Mouse (Mus musculus): ENCODE results near the gene Fabp6.

Gene Fabp6

GRCm38 (mm10) chr11:43601440-43601839 lies at the start of gene Fabp6:
Gene Fabp6, minus strand, starts transcription at chr11:43601540.
- DNase-seq (ENCODE audit: low read depth) = no peak

DNA sequence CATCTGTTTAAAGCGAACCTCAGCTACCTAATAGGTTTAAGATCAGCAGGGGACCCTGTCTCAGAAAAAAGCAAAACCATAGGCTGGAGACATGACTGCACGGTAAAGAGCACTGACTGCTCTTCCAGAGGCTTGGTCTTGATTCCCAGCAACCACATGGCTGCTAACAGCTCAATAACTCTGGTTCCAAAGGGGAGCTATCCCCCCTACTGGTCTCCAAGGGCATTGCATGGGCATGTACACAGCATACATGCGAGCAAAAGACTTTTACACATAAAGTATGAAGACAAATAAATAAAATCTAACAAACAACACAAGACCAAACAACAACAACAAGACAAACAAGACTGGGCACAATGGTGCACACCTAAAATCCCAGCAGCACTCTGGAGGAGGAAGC lies 43.9 kb upstream of the Fabp6 start:
- DNase-seq (ENCODE audit: low read depth) = peak; percentile 18

- DNase-seq (ENCODE audit: low read depth) = peak; percentile 90
Observed at GRCm38 (mm10) chr11:43643180-43643591, 41.8 kb upstream of the Fabp6 start.

- no peak for DNase-seq (ENCODE audit: low read depth)
Observed at GRCm38 (mm10) chr11:43638486-43638885, 37.1 kb upstream of the Fabp6 start.

DNA sequence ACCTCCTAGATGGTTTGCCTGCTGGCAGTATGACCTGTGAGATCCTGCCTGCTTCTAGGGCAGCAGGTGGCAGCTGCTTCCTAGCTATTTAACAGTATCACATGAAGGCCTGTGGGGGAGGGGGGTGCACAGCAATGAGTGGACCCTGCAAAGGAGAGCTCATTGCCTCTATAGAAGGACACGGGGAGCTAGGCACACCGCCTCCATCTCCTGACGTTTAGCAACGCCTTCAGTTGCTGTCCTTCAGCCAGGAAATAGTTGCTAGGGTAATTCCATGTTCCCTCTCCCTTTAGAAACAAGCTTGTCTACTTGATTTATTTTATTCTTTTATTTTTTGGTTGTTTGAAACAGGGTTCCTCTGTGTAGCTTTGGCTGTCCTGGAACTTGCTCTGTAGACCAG lies 35.4 kb upstream of the Fabp6 start:
- no peak for DNase-seq (ENCODE audit: low read depth)

DNA sequence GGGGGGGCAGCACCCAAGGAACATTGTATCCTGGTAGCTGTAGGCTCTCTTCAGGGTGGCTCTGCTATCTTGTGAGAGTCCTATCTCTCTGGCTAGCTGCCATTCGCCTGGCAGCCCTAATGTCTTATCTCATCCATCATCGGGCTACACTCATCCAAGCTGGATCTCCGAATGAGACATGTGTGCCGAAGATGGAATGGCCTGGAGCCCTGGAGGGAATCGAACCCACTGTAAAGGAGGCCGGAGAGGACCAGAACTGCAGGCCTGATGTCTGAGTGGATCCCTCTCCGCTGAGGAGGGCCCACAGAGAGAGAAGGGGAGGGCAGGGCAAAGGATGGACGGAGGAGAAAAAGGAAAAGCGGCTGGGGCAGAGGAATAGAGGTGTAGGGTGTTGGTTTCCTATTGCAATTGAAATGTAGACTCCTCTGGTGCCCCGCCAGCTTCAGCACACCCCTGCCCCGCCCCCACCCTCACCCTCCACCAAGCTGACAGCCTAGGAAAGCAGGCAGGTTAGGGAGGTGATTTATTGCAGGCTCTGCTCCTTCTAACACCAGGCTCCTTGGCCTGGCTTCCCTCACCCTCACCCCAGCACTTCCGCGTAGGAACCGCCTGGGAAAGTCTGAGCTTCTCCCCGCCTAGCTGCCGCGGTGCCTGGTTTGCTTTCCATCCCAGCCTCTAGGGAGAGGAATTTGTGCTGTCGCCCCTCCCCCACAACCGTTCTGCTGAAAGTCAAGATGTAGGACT lies 32.5 kb upstream of the Fabp6 start:
- DNase-seq (ENCODE audit: low read depth) = peak; percentile 15

DNA sequence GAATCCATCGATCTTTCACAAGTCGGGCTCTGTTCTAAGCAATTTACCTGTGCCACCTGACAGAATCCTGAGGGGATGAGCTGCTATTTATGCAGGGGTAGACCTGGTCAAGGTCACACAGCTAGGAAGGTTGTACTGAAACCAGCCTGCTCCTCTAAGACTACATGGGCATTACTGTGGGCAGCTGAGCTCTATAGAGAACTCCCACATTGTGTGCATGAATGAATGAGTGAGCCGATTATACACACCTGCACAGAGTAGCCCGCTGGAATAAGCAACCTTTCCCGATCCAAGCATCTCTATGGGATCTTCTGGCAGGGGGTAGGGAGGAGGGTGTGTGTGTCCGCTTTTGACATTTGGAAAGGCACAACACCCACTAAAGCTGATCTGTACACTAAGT lies 31.8 kb upstream of the Fabp6 start:
- no peak for DNase-seq (ENCODE audit: low read depth)

- no peak for DNase-seq (ENCODE audit: low read depth)
Observed at GRCm38 (mm10) chr11:43632566-43632965, 31.2 kb upstream of the Fabp6 start.

GRCm38 (mm10) chr11:43631645-43632044 lies 30.3 kb upstream of the Fabp6 start:
- no peak for DNase-seq (ENCODE audit: low read depth)

GRCm38 (mm10) chr11:43626927-43627645 lies 25.7 kb upstream of the Fabp6 start:
- no peak for DNase-seq (ENCODE audit: low read depth)

GRCm38 (mm10) chr11:43626300-43626926 lies 25.1 kb upstream of the Fabp6 start:
- no peak for DNase-seq (ENCODE audit: low read depth)

- DNase-seq (ENCODE audit: low read depth) = peak; percentile 54
Observed at GRCm38 (mm10) chr11:43624341-43624740, 23.0 kb upstream of the Fabp6 start.

DNA sequence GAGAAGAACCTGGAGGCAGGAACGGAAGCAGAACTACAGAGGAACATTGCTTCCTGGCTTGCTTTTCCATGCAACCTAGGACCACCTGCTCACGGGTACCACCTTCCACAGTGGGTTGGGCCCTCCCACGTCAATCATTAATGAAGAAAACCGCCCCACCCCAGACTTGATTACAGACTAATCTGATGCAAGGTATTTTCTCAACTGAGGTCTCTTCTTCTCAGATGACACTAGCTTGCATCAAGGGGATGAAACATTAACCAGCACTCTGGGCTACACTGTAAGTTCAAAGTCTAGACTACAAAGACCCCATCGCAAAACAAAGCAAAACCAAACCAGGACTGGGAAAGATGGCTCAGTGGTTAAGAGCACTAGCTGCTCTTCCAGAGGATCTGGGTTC lies 20.4 kb upstream of the Fabp6 start:
- no peak for DNase-seq (ENCODE audit: low read depth)

DNA sequence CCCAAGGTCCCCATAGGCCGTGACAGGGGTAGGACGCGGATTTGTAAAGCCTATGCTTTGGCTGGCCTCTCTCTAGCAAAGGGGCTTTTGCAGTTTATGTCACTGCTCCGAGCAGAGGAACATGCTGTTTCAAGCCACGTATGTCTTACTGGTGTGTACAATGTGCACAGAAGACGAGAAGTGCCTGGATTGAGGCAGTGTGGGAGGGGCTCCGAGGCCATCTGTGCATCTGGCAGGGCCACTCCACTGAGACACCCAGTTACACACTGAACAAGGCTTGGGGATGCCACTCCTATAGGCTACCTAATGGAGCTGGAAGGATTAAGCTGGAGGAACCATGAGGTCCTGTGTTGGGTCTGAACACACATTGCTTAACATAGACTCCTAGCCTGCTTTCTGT lies 17.1 kb upstream of the Fabp6 start:
- no peak for DNase-seq (ENCODE audit: low read depth)

GRCm38 (mm10) chr11:43617924-43618323 lies 16.6 kb upstream of the Fabp6 start:
- no peak for DNase-seq (ENCODE audit: low read depth)

DNA sequence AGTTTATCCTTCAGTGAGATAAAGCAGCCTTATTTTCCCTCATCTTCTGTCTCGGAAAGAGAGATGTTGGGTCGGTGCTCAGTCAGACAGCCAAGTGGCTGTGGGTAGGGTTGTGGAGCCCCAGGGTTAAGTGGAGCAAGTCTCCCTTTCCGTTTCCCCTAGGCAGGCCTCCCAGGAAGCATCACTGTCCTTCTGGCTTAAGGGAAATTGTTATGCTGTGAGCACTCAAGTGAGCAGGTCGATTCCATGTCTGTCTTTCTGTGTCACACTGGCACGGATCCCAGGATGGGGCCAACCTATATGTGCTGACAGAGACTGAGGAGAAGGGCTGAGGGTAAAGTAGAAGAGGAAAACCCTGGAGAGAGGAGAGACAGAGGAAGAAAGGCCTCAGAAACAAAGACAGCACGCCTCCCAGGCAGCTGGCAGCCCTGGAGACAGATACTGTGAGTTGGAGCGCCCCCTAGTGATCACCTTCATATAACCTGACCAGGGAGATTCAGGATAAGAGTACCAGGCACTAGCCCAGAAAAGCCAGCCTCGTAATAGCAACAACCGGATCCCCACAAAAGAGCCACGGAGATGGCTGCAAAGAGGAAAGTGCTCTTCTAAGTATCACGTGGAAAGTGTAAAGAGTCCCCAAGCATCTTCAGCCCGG lies 11.6 kb upstream of the Fabp6 start:
- peak; percentile 91 for DNase-seq (ENCODE audit: low read depth)

- DNase-seq (ENCODE audit: low read depth) = no peak
Observed at GRCm38 (mm10) chr11:43610662-43611033, 9.3 kb upstream of the Fabp6 start.

GRCm38 (mm10) chr11:43610006-43610661 lies 8.8 kb upstream of the Fabp6 start:
- DNase-seq (ENCODE audit: low read depth) = no peak

DNA sequence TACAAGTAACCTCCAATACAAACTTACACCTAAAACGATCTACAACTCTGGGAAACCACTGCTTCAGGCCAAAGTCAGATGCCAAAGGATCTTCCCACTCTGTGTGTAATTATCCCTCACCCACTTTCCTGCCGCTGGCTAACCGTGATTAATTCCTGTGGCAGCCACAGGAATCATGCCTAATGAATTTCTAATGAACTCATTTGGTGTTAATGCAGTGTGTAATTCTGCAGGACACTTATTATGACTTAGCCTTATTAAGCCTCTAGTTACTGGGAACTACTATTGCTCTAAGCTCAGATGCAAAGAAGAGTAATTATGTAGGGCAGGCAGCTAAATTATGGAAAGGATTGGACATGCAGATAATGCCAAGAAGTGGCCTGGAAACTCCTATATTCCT lies 7.1 kb upstream of the Fabp6 start:
- DNase-seq (ENCODE audit: low read depth) = no peak

- DNase-seq (ENCODE audit: low read depth) = no peak
Observed at GRCm38 (mm10) chr11:43605859-43606258, 4.5 kb upstream of the Fabp6 start.

DNA sequence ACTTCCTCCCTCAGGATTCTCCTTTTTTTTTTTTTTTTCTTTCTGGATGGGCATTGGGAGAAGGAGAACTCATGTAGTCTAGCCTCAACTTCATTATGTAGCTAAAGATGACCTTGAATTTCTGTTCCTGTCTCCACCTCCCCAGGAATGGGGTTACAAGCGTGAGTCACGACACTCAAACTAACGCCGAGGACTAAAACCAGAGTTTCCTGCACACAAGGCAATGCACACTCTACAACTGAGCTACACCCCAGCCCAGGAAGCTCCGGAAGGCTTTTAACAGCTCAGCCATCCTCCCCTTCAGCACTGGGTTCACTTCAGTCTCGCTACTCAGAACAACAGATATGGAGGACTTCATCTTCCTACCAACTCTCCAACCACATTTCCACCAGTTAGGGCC lies 3.6 kb upstream of the Fabp6 start:
- no peak for DNase-seq (ENCODE audit: low read depth)

- no peak for DNase-seq (ENCODE audit: low read depth)
Observed at GRCm38 (mm10) chr11:43604207-43604606, 2.9 kb upstream of the Fabp6 start.
